Mouse (Mus musculus) midbrain, embryonic 16.5 days (tissue): ENCODE data around the gene C130074G19Rik. TPM values are rescaled to one million over a fixed set of nuclear protein-coding genes. Genes with fewer than 3 reads are reported as not detected.
A peak's percentile ranks its signal among the peaks of the same experiment; 100 is the strongest.

ENCODE experiments used
- ATAC-seq: fragments of 200-750 bp; cut with Nextera tagmentation; 2 replicates; pipeline ENCODE4 v1.8.0; 2017; ENCODE audit warnings: moderate TSS enrichment
- H3K27ac ChIP-seq: fragments of 300-500 bp; sonication (generic); 2 replicates; pipeline ENCODE4 v1.5.1; 2014; ENCODE audit warnings: mild to moderate bottlenecking, low read length, mixed read lengths
- H3K27me3 ChIP-seq: fragments of 300-500 bp; sonication (generic); 2 replicates; pipeline ENCODE4 v1.6.1; 2014; ENCODE audit warnings: low read depth, low read length, mixed read lengths; ENCODE audit not compliant: control insufficient read depth, insufficient read depth
- H3K36me3 ChIP-seq: fragments of 300-500 bp; sonication (generic); 2 replicates; pipeline ENCODE4 v1.6.1; 2014; ENCODE audit warnings: mild to moderate bottlenecking, low read length, moderate library complexity, mixed read lengths; ENCODE audit not compliant: control insufficient read depth, insufficient read depth
- H3K4me1 ChIP-seq: fragments of 300-500 bp; sonication (generic); 2 replicates; pipeline ENCODE4 v1.6.1; 2014; ENCODE audit warnings: mild to moderate bottlenecking, low read length, mixed read lengths; ENCODE audit not compliant: control insufficient read depth, insufficient read depth
- H3K4me2 ChIP-seq: fragments of 300-500 bp; sonication (generic); 2 replicates; pipeline ENCODE4 v1.6.1; 2014; ENCODE audit warnings: mild to moderate bottlenecking, low read length, mixed read lengths
- H3K4me3 ChIP-seq: fragments of 300-500 bp; sonication (generic); 2 replicates; pipeline ENCODE4 v1.5.1; 2014; ENCODE audit warnings: low read depth, mild to moderate bottlenecking, low read length, moderate library complexity, mixed read lengths
- H3K9ac ChIP-seq: fragments of 300-500 bp; sonication (generic); 2 replicates; pipeline ENCODE4 v1.6.1; 2014; ENCODE audit warnings: low read depth, low read length, mixed read lengths
- H3K9me3 ChIP-seq: fragments of 300-500 bp; sonication (generic); replicated peaks from 2 replicates; pipeline ENCODE4 v1.6.1; 2014; ENCODE audit warnings: mild to moderate bottlenecking, low read length, mixed read lengths; ENCODE audit not compliant: control insufficient read depth, poor library complexity, severe bottlenecking
- WGBS: fragments of 180-500 bp; shearing (Covaris S2); extraction: QIAGEN DNeasy Blood & Tissue Kit; methylation state at CpG from one replicate; pipeline ENCODE4 v1.1.7; 2014; 5-methylcytosine and 5-hydroxymethylcytosine counted together
- microRNA counts: library from miRNA; unstranded; fragments of <30 nt; microRNA quantifications from one replicate; lab custom pipeline; 2016
- microRNA-seq: library from miRNA; unstranded; fragments of <30 nt; microRNA quantifications from one replicate; pipeline ENCODE4, GENCODE M21; 2017
- polyA plus RNA-seq: library from polyadenylated mRNA; unstranded; fragments of >200 nt; fragmentation: Nextera tagmentation; extraction: Ambion mirVana; gene quantifications from 2 replicates; pipeline ENCODE4 v1.2.1, GENCODE M21; 2015

The C130074G19Rik gene
- polyA plus RNA-seq, 1 experiment from 2014 or later: 0.83 TPM

- no peaks in the 10 kb centered on the region for H3K27me3 ChIP-seq
- 91% methylated on average over 7 of the region's 7 CpGs for WGBS
- H3K9me3 ChIP-seq: no peaks in the 10 kb centered on the region
- no peak for ATAC-seq
- no peak overlapping the region for H3K9ac ChIP-seq
- H3K27ac ChIP-seq: no peak overlapping the region
- no peak overlapping the region for H3K4me3 ChIP-seq
- H3K36me3 ChIP-seq: peaks cover 14% of the 10 kb centered on the region
- H3K4me2 ChIP-seq: no peak overlapping the region
- H3K4me1 ChIP-seq: no peaks in the 10 kb centered on the region
Measured at GRCm38 (mm10) chr1:184833499-184833898, 49.5 kb downstream of the C130074G19Rik start.

- Histone ChIP-seq H3K4me3 (no peak overlapping the region), H3K27me3 (no peaks in the 10 kb centered on the region), H3K4me1 (peaks cover 4% of the 10 kb centered on the region), H3K4me2 (no peak overlapping the region), H3K9me3 (no peaks in the 10 kb centered on the region), H3K9ac (no peak overlapping the region), H3K27ac (no peak overlapping the region), H3K36me3 (peaks cover 14% of the 10 kb centered on the region)
- WGBS: 84% methylated on average over 10 of the region's 10 CpGs
- ATAC-seq: no peak
Measured at GRCm38 (mm10) chr1:184832211-184832610, 50.8 kb downstream of the C130074G19Rik start.

- no peak overlapping the region for H3K9ac ChIP-seq
- peaks cover 14% of the 10 kb centered on the region for H3K36me3 ChIP-seq
- ATAC-seq: no peak
- WGBS: 88% methylated on average over 8 of the region's 8 CpGs
- no peaks in the 10 kb centered on the region for H3K27me3 ChIP-seq
- H3K4me1 ChIP-seq: peaks cover 5% of the 10 kb centered on the region
- no peak overlapping the region for H3K27ac ChIP-seq
- H3K4me3 ChIP-seq: no peak overlapping the region
- no peak overlapping the region for H3K4me2 ChIP-seq
- no peaks in the 10 kb centered on the region for H3K9me3 ChIP-seq
Measured at GRCm38 (mm10) chr1:184829897-184830296, 53.1 kb downstream of the C130074G19Rik start.

- no peaks in the 10 kb centered on the region for H3K9me3 ChIP-seq
- peak overlapping the region; percentile 22 for H3K4me3 ChIP-seq
- WGBS: 23% methylated on average over 23 of the region's 23 CpGs
- H3K27ac ChIP-seq: no peak overlapping the region
- H3K9ac ChIP-seq: peak overlapping the region; percentile 47; the same call in 1 of the 2 replicates
- ATAC-seq: no peak
- H3K4me1 ChIP-seq: peaks cover 13% of the 10 kb centered on the region
- H3K36me3 ChIP-seq: peaks cover 9% of the 10 kb centered on the region
- no peaks in the 10 kb centered on the region for H3K27me3 ChIP-seq
- H3K4me2 ChIP-seq: peak overlapping the region; percentile 50
Measured at GRCm38 (mm10) chr1:184827175-184827701, 55.8 kb downstream of the C130074G19Rik start.

- Histone ChIP-seq H3K9ac (no peak overlapping the region), H3K27me3 (no peaks in the 10 kb centered on the region), H3K9me3 (no peaks in the 10 kb centered on the region), H3K4me1 (peaks cover 13% of the 10 kb centered on the region), H3K4me3 (no peak overlapping the region), H3K36me3 (no peaks in the 10 kb centered on the region), H3K27ac (no peak overlapping the region), H3K4me2 (no peak overlapping the region)
- 24% methylated on average over 11 of the region's 11 CpGs for WGBS
- peak; percentile 52; the same call in 1 of the 2 replicates for ATAC-seq
Measured at GRCm38 (mm10) chr1:184825093-184825492, 57.9 kb downstream of the C130074G19Rik start.

- peak; percentile 81 for ATAC-seq
- no peak overlapping the region for H3K9ac ChIP-seq
- no peaks in the 10 kb centered on the region for H3K27me3 ChIP-seq
- no peaks in the 10 kb centered on the region for H3K9me3 ChIP-seq
- peaks cover 3% of the 10 kb centered on the region for H3K36me3 ChIP-seq
- no peak overlapping the region for H3K4me3 ChIP-seq
- WGBS: 2% methylated on average over 12 of the region's 12 CpGs
- H3K4me1 ChIP-seq: peaks cover 13% of the 10 kb centered on the region
- peak overlapping the region; percentile 31 for H3K4me2 ChIP-seq
- peak overlapping the region; percentile 26; the same call in 1 of the 2 replicates for H3K27ac ChIP-seq
Measured at GRCm38 (mm10) chr1:184824439-184824851, 58.6 kb downstream of the C130074G19Rik start.

- Histone ChIP-seq H3K4me2 (peak overlapping the region; percentile 51), H3K27ac (no peak overlapping the region), H3K36me3 (peaks cover 5% of the 10 kb centered on the region), H3K4me1 (peaks cover 13% of the 10 kb centered on the region), H3K27me3 (no peaks in the 10 kb centered on the region), H3K9me3 (no peaks in the 10 kb centered on the region), H3K4me3 (no peak overlapping the region; the same call in 1 of the 2 replicates), H3K9ac (no peak overlapping the region)
- 15% methylated on average over 11 of the region's 11 CpGs for WGBS
- peak; percentile 44; the same call in 1 of the 2 replicates for ATAC-seq
Measured at GRCm38 (mm10) chr1:184822678-184823077, 60.3 kb downstream of the C130074G19Rik start.

MicroRNA genes within 50 kb of the gene (microRNA counts, 519-probe panel; counts per million panel counts)
- 2,732 counts per million, percentile 82 among the panel's probes with 10 or more counts for microRNA mmu-miR-1981 (lab: Ali Mortazavi, UCI)

Small RNA genes within 50 kb of the gene (microRNA-seq; reads per million reads assigned to microRNA genes)
- 61.4 reads per million, percentile 48 among the genes with 10 or more reads in this experiment for gene Mir1981

Other genes starting within 250 kb of the C130074G19Rik start
- gene Hlx, start 150.6 kb downstream of the C130074G19Rik start, polyA plus RNA-seq: 1.1 and 1.2 TPM in 2 replicates
- 0.15 TPM in 2 replicates for gene Marc1, start 71.9 kb downstream of the C130074G19Rik start, polyA plus RNA-seq
- gene Marc2, start 36.8 kb downstream of the C130074G19Rik start, polyA plus RNA-seq: 97.6 and 97.7 TPM in 2 replicates
- 14.5 and 15.9 TPM in 2 replicates for gene Mark1, start 116.4 kb upstream of the C130074G19Rik start, polyA plus RNA-seq